Mouse (Mus musculus): ENCODE measurements around the gene Kpna2. TPM values are rescaled to one million over a fixed set of nuclear protein-coding genes. Genes with fewer than 3 reads are reported as not detected.
"Not testable (repeated sequence)": the region's sequence is repeated elsewhere in the genome, so short reads cannot be mapped to it uniquely, and the experiment has no call there.

The Kpna2 gene
- total RNA-seq, 2 experiments from 2014 or later = 16.7 to 36.4 TPM

- DNase-seq (ENCODE audit: low spot score in 2 of 2) = not testable (repeated sequence)
These were observed 20.4 kb upstream of the Kpna2 start for GRCm38 (mm10) chr11:107019722-107020121.

- DNase-seq (ENCODE audit: low spot score in 2 of 2) = no peak
These were observed 20.0 kb upstream of the Kpna2 start for GRCm38 (mm10) chr11:107019318-107019717.

- DNase-seq (ENCODE audit: low spot score in 2 of 2) = no peak
These were observed 19.3 kb upstream of the Kpna2 start for GRCm38 (mm10) chr11:107018606-107019005.

- no peak for DNase-seq (ENCODE audit: low spot score in 2 of 2)
These were observed 18.1 kb upstream of the Kpna2 start for GRCm38 (mm10) chr11:107017339-107017886.

GRCm38 (mm10) chr11:107016893-107017292, 17.6 kb upstream of the Kpna2 start:
- no peak for DNase-seq (ENCODE audit: low spot score in 2 of 2)

GRCm38 (mm10) chr11:107015535-107016187, 16.3 kb upstream of the Kpna2 start:
- not testable (repeated sequence) for DNase-seq (ENCODE audit: low spot score in 2 of 2)

- peak in 1 of 2 experiments; percentile 44 for DNase-seq (ENCODE audit: low spot score in 2 of 2)
These were observed 15.4 kb upstream of the Kpna2 start for GRCm38 (mm10) chr11:107014597-107015309.

- DNase-seq (ENCODE audit: low spot score in 2 of 2) = no peak
These were observed 14.8 kb upstream of the Kpna2 start for GRCm38 (mm10) chr11:107014020-107014585.

- DNase-seq (ENCODE audit: low spot score in 2 of 2) = peak; percentile 99 to 100
These were observed 13.1 kb upstream of the Kpna2 start for GRCm38 (mm10) chr11:107012324-107013017.

GRCm38 (mm10) chr11:107011669-107012323, 12.5 kb upstream of the Kpna2 start:
- DNase-seq (ENCODE audit: low spot score in 2 of 2) = no peak

GRCm38 (mm10) chr11:107011171-107011570, 11.8 kb upstream of the Kpna2 start:
- no peak for DNase-seq (ENCODE audit: low spot score in 2 of 2)

- DNase-seq (ENCODE audit: low spot score in 2 of 2) = no peak
These were observed 11.1 kb upstream of the Kpna2 start for GRCm38 (mm10) chr11:107010447-107010846.

- no peak for DNase-seq (ENCODE audit: low spot score in 2 of 2)
These were observed 6.2 kb upstream of the Kpna2 start for GRCm38 (mm10) chr11:107005538-107005937.

GRCm38 (mm10) chr11:107001760-107002675, 2.7 kb upstream of the Kpna2 start:
- DNase-seq (ENCODE audit: low spot score in 2 of 2) = no peak

- no peak for DNase-seq (ENCODE audit: low spot score in 2 of 2)
These were observed 690 bp upstream of the Kpna2 start for GRCm38 (mm10) chr11:106999949-107000513.

GRCm38 (mm10) chr11:106998651-106999150, 640 bp downstream of the Kpna2 start:
- no peak for DNase-seq (ENCODE audit: low spot score in 2 of 2)

- DNase-seq (ENCODE audit: low spot score in 2 of 2) = no peak
These were observed 1.4 kb downstream of the Kpna2 start for GRCm38 (mm10) chr11:106997976-106998375.

GRCm38 (mm10) chr11:106996492-106996891, 2.8 kb downstream of the Kpna2 start:
- DNase-seq (ENCODE audit: low spot score in 2 of 2) = not testable (repeated sequence)
